Mouse (Mus musculus) erythroblast, embryonic 14.5 days (primary cell): ENCODE measurements at regions not wholly inside any gene's neighbourhood (a gene's known extent, or its start where the extent isn't known, plus 50 kb on each side); places are given as distances from the start of the nearest gene placed in this dataset.

ENCODE experiments used
- H3K27me3 ChIP-seq: 2 replicates; pipeline ENCODE4 v1.6.1; 2012; ENCODE audit warnings: inconsistent platforms; ENCODE audit not compliant: control insufficient read depth
- H3K36me3 ChIP-seq: 2 replicates; pipeline ENCODE4 v1.6.1; 2012; ENCODE audit warnings: mild to moderate bottlenecking, inconsistent platforms; ENCODE audit not compliant: control insufficient read depth
- H3K4me1 ChIP-seq: 2 replicates; pipeline ENCODE4 v1.6.1; 2012; ENCODE audit warnings: inconsistent platforms; ENCODE audit not compliant: control insufficient read depth
- H3K4me3 ChIP-seq: replicated peaks from 2 replicates; pipeline ENCODE3; 2012; ENCODE audit warnings: moderate library complexity, mild to moderate bottlenecking, inconsistent platforms
- H3K9me3 ChIP-seq: 2 replicates; pipeline ENCODE4 v1.6.1; 2012; ENCODE audit warnings: low read length, inconsistent platforms, mixed read lengths; ENCODE audit not compliant: control insufficient read depth
- GATA1 ChIP-seq: IDR thresholded peaks from 2 replicates; pipeline ENCODE4 v1.6.1; 2012; ENCODE audit warnings: low read length, inconsistent platforms, mixed read lengths
- TAL1 ChIP-seq: IDR thresholded peaks from 3 replicates; pipeline ENCODE4 v1.6.1; 2012; ENCODE audit warnings: low read length, inconsistent platforms, mixed read lengths

DNA sequence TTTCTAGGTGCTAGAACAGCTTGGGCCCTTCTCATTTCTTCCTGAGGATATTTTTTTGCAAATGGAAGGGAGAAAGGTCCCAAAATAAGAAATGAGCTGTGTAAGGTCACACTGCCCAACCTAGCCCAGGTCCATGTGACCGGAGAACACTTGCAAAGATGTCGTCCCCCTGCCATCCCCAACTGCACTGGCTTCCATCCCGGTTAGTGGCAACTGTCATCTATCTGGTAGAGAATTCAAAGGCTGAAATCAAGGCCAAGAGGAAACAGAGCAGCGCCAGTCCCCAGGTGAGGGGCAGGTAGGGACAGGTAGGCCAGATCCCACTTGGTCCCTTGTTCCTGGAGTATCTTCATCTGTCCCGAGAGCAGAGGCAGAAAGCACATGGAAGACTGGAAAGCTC is 60.2 kb upstream of the Zmiz1 start:
- H3K4me3 ChIP-seq: no peak overlapping the region
- TF ChIP-seq TAL1 (no peak), GATA1 (no peak)
- H3K4me1 ChIP-seq: peaks cover 89% of the 10 kb centered on the region
- no peaks in the 10 kb centered on the region for H3K36me3 ChIP-seq
- H3K27me3 ChIP-seq: no peaks in the 10 kb centered on the region
- H3K9me3 ChIP-seq: no peaks in the 10 kb centered on the region

DNA sequence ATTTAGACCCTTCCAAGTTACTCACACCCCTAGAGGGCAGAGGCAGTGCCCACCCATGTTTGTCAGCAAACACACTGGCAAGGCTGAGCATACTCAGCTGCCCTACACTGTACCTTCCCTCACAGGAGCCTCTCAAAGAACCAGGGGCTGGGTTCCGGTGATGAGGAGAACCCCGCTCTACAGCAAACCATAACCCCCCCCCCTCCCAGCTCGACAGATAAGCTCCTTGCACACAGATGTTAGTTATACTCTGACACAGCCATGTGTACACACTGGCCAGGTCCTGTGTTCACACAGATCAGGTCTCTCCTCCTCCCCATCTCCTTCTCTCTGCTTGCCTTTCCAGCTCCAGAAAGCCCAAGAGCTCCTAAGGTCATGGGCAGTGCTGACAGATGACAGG is 59.7 kb upstream of the Zmiz1 start:
- TF ChIP-seq GATA1: no peak
- TF ChIP-seq TAL1: no peak
- H3K36me3 ChIP-seq: no peaks in the 10 kb centered on the region
- H3K4me3 ChIP-seq: no peak overlapping the region
- no peaks in the 10 kb centered on the region for H3K27me3 ChIP-seq
- H3K4me1 ChIP-seq: peaks cover 93% of the 10 kb centered on the region
- no peaks in the 10 kb centered on the region for H3K9me3 ChIP-seq

DNA sequence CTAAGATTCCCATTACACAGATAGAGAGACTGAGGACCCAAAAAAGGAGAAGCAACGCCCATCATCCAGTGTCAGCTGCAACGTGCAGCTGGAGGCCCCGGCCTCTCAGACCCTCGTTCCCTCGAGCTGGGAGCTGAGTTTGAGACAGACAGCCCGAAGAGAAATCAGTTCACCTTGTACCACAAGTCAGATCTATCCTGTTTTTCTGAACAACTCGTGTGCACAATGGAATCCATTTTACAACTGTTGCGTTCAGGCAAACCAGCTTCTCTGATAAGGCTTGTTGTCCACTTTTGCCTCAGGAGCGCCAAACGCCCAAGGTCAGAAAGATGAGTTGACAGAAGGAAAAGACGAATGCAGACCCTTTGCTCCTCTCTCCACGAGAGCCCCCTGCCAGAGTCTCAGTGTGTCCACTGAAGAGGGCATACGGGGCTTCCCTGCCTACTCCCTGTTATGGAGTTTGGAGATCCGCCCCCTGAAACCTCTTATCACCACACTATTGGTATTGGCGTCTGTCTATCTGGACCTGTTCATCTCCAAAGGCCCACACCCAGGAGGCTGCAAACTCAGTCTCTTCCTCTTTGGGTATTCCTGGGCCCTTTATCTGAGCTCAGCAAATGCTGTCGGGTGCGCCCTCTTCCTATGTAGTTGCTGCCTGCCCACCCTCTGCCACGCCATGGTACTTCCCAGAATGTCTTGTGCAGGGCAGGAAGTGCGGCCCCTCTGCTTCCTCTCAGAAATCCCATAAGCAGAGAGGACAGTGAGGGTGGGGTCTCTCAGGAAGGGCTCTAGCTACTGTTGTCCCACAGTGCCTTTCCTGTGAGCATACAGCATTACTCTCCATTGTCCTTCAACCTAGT is 57.7 kb upstream of the Zmiz1 start:
- Histone ChIP-seq H3K4me1 (peaks cover 78% of the 10 kb centered on the region), H3K27me3 (no peaks in the 10 kb centered on the region), H3K9me3 (no peaks in the 10 kb centered on the region), H3K36me3 (no peaks in the 10 kb centered on the region), H3K4me3 (peak overlapping the region; percentile 43)
- TF ChIP-seq TAL1 (no peak), GATA1 (no peak; the same call in 1 of the 2 replicates)

DNA sequence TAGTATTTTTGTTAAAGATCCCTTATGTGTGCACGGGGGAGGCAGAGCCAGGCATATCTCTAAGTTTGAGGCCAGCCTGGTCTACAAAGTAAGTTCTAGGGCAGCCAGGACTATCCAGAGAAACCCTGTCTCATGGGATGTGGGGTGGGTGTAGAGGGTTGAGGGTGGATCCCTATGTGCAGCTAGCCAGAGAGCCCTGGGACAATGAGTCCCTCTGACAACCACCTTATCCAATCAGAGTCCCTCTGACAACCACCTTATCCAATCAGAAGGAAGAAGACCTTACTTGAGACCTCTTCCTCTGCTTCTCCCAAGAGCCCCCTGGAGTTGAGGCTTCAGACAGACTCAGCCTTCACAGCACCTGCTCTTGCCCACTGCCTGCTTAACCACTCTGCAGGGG is 56.6 kb upstream of the Zmiz1 start:
- H3K27me3 ChIP-seq: no peaks in the 10 kb centered on the region
- H3K9me3 ChIP-seq: no peaks in the 10 kb centered on the region
- H3K36me3 ChIP-seq: no peaks in the 10 kb centered on the region
- peaks cover 67% of the 10 kb centered on the region for H3K4me1 ChIP-seq
- H3K4me3 ChIP-seq: peak overlapping the region; percentile 43
- no peak for TF ChIP-seq GATA1
- TF ChIP-seq TAL1: no peak

DNA sequence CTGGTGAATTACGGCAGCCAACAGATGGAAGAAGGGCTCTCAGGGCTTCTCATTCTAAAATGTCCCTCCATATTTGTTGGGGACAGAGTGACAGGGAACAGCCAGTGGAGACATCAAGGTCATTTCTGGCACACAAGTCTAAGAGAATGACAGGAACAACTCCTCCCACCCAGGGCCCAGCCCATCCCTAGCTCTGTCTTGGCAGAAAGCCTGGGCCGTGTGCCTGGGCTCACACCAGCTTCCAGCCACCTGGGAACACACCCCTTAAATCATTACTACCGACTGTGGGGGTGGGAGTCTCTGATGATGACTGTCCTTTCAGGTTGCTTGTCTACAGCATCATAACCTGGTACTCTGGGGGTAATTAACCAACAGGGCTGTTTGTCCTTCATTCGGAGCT is 53.8 kb upstream of the Zmiz1 start:
- Histone ChIP-seq H3K4me3 (no peak overlapping the region), H3K36me3 (no peaks in the 10 kb centered on the region), H3K9me3 (no peaks in the 10 kb centered on the region), H3K4me1 (peaks cover 39% of the 10 kb centered on the region), H3K27me3 (no peaks in the 10 kb centered on the region)
- TF ChIP-seq GATA1 (no peak), TAL1 (no peak)

DNA sequence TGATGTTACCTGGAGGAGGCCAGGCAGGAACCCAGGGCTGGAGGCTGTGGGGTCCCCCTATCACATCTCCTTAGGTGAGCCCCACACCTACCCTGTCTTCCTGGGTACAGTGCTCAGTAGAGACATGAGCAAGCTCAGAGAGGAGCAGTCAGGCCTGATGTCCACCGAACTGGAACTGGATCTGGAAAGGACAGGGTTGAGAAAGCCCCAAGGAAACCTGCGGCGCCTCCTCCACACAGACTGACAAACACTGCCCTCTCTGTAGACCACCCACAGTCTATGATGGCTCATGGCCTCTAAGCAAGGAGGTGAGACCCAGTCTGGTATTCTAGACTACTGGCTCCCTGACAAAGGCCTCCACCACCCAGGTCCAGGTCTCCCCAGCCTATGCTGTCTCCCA is 52.9 kb upstream of the Zmiz1 start:
- Histone ChIP-seq H3K9me3 (no peaks in the 10 kb centered on the region), H3K4me1 (peaks cover 31% of the 10 kb centered on the region)

DNA sequence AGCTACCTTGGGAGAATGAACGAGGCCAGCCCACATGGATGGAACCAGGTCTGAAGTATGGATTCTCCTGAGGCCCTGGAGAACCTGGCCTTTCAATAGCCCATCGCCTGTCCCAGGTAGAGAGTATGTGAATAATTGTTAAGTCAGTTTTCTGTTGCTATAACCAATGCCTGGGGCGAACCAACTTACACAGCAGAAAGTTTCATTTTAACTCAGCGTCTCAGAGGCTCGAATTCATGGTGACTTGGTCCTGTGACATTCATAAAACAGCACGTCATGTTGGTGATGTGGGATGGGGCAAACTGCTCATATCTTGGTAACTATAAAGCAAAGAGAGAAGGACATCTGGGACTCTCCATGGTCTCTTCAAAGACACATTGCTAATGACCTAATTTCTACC is 52.4 kb upstream of the Zmiz1 start:
- Histone ChIP-seq H3K27me3 (no peaks in the 10 kb centered on the region), H3K9me3 (no peaks in the 10 kb centered on the region), H3K4me1 (peaks cover 25% of the 10 kb centered on the region), H3K36me3 (no peaks in the 10 kb centered on the region), H3K4me3 (no peak overlapping the region)
- TF ChIP-seq TAL1 (no peak), GATA1 (no peak)

More for the DNA sequence above, 52.9 kb upstream of the Zmiz1 start:
- H3K4me3 ChIP-seq: no peak overlapping the region
- no peaks in the 10 kb centered on the region for H3K27me3 ChIP-seq
- TF ChIP-seq GATA1: no peak
- no peak for TF ChIP-seq TAL1
- H3K36me3 ChIP-seq: no peaks in the 10 kb centered on the region

DNA sequence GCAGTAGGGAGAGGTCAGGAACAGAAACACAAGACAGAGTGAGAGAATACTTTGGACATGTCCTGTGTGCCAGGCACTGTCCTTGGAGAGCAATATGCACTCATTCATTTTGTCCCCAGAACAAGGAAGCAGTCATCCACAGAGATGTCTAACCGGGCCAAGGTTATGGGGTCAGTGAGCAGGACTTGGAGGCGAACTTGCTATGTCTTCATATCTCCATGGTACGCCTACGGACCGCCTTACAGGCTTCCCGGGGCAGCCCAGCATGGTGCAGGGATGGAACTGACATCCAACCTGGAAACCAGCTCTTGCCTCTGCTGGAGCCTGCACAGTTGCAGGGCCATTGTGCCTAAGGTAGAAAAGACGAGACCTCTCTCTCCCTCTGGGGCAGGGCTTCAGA is 51.9 kb upstream of the Zmiz1 start:
- TF ChIP-seq GATA1 (no peak), TAL1 (no peak)
- no peaks in the 10 kb centered on the region for H3K9me3 ChIP-seq
- H3K27me3 ChIP-seq: no peaks in the 10 kb centered on the region
- H3K4me3 ChIP-seq: no peak overlapping the region
- H3K4me1 ChIP-seq: peaks cover 20% of the 10 kb centered on the region
- no peaks in the 10 kb centered on the region for H3K36me3 ChIP-seq
